Mouse (Mus musculus) frontal cortex, postnatal 36 days (tissue): Measurements from ENCODE around the gene Lhx6.
"Not testable (repeated sequence)": the region's sequence is repeated elsewhere in the genome, so short reads cannot be mapped to it uniquely, and the experiment has no call there.

Source experiments
- DNase-seq, 2 experiments: peaks; one replicate each; pipeline ENCODE4 v3.0.0; 2022; ENCODE audit warnings: low spot score in 2 of 2

Gene Lhx6

GRCm38 (mm10) chr2:36104956-36105741, at the start of gene Lhx6:
Gene Lhx6 (minus strand): TSS chr2:36105408.
- DNase-seq = no peak

GRCm38 (mm10) chr2:36152401-36152800, 47.2 kb upstream of the Lhx6 start:
- not testable (repeated sequence) for DNase-seq

DNA sequence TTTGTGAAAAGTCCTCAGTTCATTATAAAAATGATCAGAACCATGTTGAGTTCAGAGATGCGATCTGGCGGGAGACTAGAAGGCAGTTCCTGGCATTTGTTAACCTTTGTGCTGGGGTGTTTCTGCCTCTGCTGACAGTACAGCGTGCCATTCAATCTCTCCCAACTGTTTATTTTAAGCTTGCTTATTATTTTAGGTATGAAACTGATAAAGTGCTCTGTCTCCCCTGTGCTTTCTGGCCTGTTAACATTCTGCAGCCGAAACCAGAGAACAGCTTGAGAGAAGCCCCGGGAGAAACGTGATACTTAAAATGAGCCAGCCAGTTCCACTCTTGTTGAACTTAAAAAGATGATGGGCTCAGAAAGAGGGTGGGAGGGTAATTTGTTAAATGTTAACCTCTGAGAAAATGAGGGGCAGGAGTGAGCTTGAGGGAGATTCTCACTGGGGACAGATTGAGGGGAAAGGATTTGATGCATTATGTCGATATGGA, 43.7 kb upstream of the Lhx6 start:
- no peak for DNase-seq

DNA sequence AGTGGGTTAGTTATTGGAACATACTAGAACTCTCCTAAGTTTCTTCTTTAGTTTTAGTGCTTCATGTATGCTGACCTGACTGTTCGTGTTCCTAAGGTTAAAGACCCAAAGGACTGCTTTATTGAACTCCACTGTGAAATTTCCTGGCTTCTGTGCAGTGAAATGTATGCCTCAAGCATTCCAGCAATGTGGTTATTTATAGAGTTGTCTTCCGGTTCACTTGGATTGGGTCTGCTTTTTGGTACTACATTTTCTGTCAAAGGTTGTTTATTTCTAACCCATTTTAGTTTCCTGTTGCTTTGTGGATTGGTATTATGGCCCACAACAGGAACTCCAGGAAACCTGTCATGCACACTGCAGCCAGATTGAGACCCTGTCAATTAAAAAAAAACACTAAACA, 33.9 kb upstream of the Lhx6 start:
- DNase-seq = no peak

GRCm38 (mm10) chr2:36136300-36136941, 31.2 kb upstream of the Lhx6 start, which contains the start of the genes Mrrf and Rbm18:
Gene Mrrf (plus strand): TSS chr2:36136389.
Gene Rbm18 (minus strand): TSS chr2:36136773.
- peak; percentile 96 for DNase-seq

GRCm38 (mm10) chr2:36135887-36136286, 30.7 kb upstream of the Lhx6 start:
- peak in 1 of 2 experiments; percentile 7 for DNase-seq

- DNase-seq = no peak
Measured at GRCm38 (mm10) chr2:36129051-36129450, 23.8 kb upstream of the Lhx6 start.

DNA sequence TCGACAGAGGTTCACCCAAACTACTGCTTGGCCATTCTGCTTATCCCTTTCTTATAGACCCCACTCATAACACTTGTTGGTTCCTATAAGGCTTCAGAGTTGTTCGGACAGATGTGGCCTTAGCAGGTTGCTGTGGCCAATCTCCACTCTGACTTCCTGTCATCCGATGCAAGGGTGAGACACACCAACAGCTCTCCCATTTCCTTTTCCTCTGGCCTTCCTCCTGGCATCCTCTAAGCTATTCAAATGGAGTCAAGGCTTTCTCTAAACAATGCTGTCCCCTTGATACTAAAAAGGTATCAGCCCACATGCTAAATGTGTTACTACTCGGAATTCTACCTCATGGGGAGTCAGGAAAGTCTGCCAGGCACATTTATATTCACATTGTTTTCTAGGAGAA, 22.8 kb upstream of the Lhx6 start:
- DNase-seq = no peak

DNA sequence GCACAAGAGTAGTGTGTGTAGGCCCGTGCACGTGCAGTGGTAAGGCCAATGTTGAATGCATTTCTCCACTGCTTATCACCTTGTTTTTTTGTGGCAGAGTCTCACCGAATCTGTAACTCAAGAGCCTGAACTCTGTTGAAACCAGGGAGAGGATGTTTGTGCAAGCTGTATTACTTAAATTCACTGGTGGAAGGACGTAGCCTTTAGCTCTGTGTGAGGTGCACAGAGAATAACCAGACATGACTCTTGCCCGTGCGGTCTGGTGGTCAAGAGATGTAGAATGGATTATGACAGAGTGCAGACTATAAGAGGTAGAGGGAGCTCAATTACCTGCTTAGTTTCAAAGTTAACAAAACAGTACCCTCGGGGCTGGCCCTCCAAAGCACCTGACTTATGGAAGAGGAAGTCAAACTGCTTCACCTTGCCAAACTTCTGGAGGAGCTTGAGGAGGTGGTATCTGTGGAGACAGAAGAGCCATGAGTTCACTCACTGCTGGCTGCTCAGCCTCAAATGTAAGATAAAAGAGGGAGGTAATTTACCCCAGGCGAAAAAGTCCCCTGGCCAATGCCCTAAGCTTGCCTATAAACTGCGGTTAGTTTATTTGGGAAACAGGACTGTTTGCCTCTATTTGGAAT, 21.7 kb upstream of the Lhx6 start:
- DNase-seq = no peak

- no peak for DNase-seq
Measured at GRCm38 (mm10) chr2:36112632-36113031, 7.4 kb upstream of the Lhx6 start.

DNA sequence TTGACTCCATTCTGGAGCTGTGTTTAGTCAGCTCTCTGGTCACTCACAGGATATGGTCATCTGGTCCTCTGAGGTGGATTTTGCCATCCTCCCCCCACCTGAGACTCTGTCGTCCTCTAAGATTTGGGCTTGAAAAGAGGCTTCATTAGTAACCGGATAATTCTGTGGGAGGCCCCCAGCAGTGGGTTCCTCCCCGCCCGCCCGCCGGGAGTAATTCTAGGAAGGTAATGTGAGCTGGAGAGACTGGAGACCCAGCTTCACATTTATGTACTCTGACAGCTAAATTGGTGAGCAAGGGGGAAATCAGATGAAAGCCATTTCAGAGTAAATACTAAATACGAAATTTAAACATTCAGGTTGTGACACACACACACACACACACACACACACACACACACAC, 3.4 kb upstream of the Lhx6 start:
- no peak for DNase-seq

- no peak for DNase-seq
Measured at GRCm38 (mm10) chr2:36104436-36104955, 712 bp downstream of the Lhx6 start.

DNA sequence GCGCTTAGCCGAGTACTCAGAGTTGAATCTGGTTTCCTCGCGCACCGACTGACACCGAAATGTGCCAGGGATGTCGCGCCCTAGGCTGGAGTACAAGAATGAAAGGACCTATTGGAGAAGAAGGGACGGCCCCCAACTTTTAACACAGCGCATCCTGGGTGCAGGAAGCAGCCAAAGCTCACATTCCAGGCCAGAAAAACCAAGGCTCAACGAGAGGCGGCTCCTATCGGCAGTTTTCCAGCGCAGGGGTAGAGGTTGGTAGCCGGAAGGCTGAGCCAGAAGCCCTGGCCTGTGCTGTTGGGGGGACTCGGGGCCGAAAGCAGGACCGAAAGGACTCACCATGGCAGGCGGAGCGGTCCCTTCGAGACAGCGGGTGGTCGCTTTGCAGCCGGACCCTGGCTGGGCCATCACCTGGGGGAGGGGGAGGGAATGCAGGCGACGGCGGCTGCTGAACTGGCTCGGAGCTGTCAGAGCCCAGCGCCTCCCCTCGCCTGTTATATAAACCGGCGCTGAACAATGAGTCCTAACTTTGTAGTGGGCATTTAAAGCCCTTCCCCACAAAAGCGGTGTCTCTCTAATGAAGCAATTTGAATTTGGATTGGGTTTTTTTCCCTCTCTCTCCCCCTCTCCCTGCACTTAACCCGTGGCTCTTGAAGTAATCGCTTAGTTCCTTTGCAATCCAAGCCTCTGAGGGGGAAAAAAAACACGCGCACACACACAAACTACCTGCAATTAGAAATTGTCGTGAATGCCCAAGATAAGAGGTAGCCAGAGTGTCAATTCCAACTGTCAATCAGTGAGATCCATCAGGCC, 1.4 kb downstream of the Lhx6 start:
- DNase-seq = no peak

DNA sequence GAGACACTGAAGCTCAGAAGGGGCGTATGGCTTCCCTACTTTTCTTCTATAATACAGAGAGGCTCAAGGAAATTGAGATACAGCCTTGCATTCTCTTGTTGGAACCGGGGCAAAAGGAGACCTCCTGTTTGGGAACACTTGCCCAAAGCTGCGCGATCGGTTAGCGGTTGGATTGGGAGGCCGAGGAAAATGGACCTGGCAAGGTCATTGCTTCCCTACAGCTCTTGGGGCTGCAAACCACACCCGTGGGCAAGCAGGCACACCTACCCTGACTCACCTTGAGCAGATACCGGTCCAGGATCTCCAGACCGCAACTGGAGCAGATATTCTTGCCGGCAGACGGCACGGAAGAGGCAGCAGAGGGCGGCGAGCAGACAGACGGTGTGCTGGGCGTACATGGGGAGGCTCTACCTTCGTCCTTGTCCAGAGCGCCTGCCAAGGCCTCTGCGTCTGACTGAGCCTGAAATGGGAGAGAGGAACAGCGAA, 2.1 kb downstream of the Lhx6 start:
- no peak for DNase-seq

- no peak for DNase-seq
Measured at GRCm38 (mm10) chr2:36102559-36102946, 2.7 kb downstream of the Lhx6 start.

GRCm38 (mm10) chr2:36101866-36102558, 3.2 kb downstream of the Lhx6 start:
- no peak for DNase-seq

DNA sequence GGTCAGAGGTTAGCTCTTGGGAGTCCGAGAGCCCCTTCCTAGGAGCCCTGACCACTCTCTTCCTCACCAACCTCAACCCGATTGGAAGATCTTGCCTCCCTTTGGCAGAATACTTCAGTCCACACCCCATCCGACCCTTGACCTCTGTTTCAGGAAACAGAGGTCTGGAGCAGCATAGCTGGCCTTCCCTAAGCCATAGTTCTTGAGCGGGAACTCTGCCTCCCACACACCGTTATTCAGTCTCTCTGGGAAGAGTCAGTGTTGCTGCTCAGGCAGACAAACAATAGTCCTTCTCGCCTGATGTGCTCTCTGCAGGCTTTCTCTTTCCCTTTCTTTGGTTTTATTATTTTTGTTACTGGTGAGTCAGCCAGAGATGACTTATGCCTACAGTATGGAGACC, 5.5 kb downstream of the Lhx6 start:
- no peak for DNase-seq

- no peak for DNase-seq
Measured at GRCm38 (mm10) chr2:36098021-36098420, 7.2 kb downstream of the Lhx6 start.

GRCm38 (mm10) chr2:36097129-36097815, 7.9 kb downstream of the Lhx6 start:
- no peak for DNase-seq

DNA sequence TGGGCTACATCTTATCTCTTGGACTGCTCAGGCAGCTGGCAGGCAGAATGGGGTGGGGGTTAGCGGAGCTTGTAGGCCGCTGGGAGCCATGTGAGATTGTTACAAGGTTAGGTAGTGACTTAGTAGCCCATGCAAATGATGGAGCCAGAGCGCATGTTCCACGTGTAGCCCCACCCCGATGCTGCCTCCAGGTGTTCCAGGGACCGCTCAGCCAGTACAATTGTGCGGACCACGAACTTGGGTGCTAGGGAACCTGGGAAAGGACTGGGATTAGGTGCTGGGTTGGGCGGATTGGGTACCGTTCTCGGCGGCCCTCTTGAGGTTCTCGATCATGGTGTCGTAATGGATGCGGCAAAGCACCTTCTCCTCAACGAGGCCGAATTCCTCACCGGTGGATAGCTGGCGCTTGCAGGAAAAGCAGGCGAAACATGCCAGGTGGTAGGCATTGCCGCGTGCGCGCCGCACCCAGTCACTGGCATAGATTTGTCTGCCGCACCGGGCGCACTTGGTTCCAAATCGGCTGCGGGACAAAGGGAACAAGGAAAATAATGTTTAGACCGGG, 11.2 kb downstream of the Lhx6 start:
- DNase-seq = no peak
